Mouse (Mus musculus): ENCODE measurements at regions not wholly inside any gene's neighbourhood (a gene's known extent, or its start where the extent isn't known, plus 50 kb on each side); places are given as distances from the start of the nearest gene placed in this dataset.

- no peak for TF ChIP-seq USF1 (IDR thresholded peaks at IDR 0.05; ENCODE audit: low read depth, low read length)
- no peak for TF ChIP-seq EP300 (IDR thresholded peaks at IDR 0.05; ENCODE audit: low read depth in 1 of 2, low read length in 2 of 2)
- TF ChIP-seq CTCF (IDR thresholded peaks at IDR 0.05 in 2 of 3, conservative IDR thresholded peaks at IDR 0.05 in 1 of 3; ENCODE audit: control insufficient read depth in 1 of 3, insufficient read depth in 1 of 3, low read depth in 2 of 3, low read length in 3 of 3, poor library complexity in 1 of 3, severe bottlenecking in 1 of 3): no peak
- TF ChIP-seq POLR2A (IDR thresholded peaks at IDR 0.05; ENCODE audit: control insufficient read depth in 1 of 2, insufficient read depth in 1 of 2, low read depth in 1 of 2, low read length in 2 of 2, poor library complexity in 1 of 2): no peak
- no peak for TF ChIP-seq POLR2AphosphoS2 (IDR thresholded peaks at IDR 0.05; ENCODE audit: low read length)
- TF ChIP-seq MAX (IDR thresholded peaks at IDR 0.05; ENCODE audit: low read length): no peak
- TF ChIP-seq ZNF384 (IDR thresholded peaks at IDR 0.05; ENCODE audit: low read depth, low read length): no peak
- no peak for TF ChIP-seq ELF1 (IDR thresholded peaks at IDR 0.05; ENCODE audit: low read depth, low read length)
- TF ChIP-seq TBP (IDR thresholded peaks at IDR 0.05; ENCODE audit: low read depth, low read length): no peak
- TF ChIP-seq BHLHE40 (IDR thresholded peaks at IDR 0.05; ENCODE audit: borderline replicate concordance, low read depth, low read length): no peak
- TF ChIP-seq KAT2A (conservative IDR thresholded peaks at IDR 0.05; ENCODE audit: low read depth, low read length): no peak
Measured at GRCm38 (mm10) chr10:39241486-39241885, 77.9 kb upstream of the Ccn6 start.

Measured in MEL (cell line).